ENCODE assay signal across 12 mouse cellular contexts in the genomic region with DNA sequence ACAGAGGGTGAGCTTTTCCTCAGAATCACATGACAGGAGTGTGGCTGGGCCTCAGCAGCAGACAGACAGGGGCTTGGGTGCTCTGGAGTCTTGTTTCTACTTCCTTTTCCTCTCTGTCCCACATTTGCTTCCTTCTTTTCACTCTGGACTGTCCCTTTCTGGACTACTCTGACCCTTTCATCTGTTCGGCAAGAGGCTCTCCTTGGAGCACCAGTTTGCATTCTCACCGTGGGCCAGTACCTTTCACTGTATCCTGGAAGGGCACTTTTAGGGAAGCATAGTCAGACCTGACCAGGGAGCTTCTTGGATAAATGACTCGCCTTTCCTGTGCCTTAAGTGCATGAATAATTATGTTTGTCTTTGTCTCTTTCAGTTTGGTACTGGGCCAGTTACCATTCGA.
DNase-seq lines count a peak whose midpoint lies in the region; ATAC-seq and TF ChIP-seq lines count a peak whose summit lies in the region.
"Had no signal": no experiment of that assay in that cellular context is flagged by ENCODE, and none has a peak within 500 bp of the region (broad histone marks: within the 10 kb centered on the region; RNA-seq: fewer than 3 reads in every experiment).

No protein-coding gene starts in this region.

- no peak for ATAC-seq in kidney, postnatal 0 days (replicated peaks; ENCODE audit: low FRiP score, low read depth)
- ATAC-seq in kidney, embryonic 14.5 days (ENCODE audit: low FRiP score, low TSS enrichment): no peak
- ATAC-seq: CD4-positive, CD25-positive, alpha-beta regulatory T cell, adult 4 months; liver, embryonic 12.5 days had no signal

- DNase-seq in heart, adult 11 months: peak; percentile 86
- DNase-seq in heart, adult 8-10 months (ENCODE audit: low spot score): no peak
- DNase-seq in kidney, postnatal 0 days (ENCODE audit: low spot score): peak; percentile 7
- peak; percentile 26 for DNase-seq in thymus, postnatal 25 days
- DNase-seq in thymus, adult 18-20 months: no peak
- peak; percentile 18 for DNase-seq in thymus, postnatal 4 days
- no peak for DNase-seq in urinary bladder, adult 2 months (ENCODE audit: low spot score)
- DNase-seq: cerebellum, postnatal 10 days had no signal

- H3K9me3 ChIP-seq in kidney, postnatal 0 days (replicated peaks; ENCODE audit: low read length): no peaks in the 10 kb centered on the region
- no peaks in the 10 kb centered on the region for H3K9me3 ChIP-seq in kidney, embryonic 14.5 days (ENCODE audit: control insufficient read depth, low read length)
- H3K9me3 ChIP-seq: liver, embryonic 12.5 days had no signal

- 42% methylated on average over 4 of the region's 4 CpGs for WGBS in kidney, postnatal 0 days
- WGBS in kidney, embryonic 14.5 days: 51% methylated on average over 4 of the region's 4 CpGs

- no peaks in the 10 kb centered on the region for H3K4me1 ChIP-seq in kidney, postnatal 0 days (replicated peaks; ENCODE audit: insufficient read depth, low read length)
- H3K4me1 ChIP-seq in kidney, embryonic 14.5 days (ENCODE audit: control insufficient read depth, insufficient read depth, low read length): no peaks in the 10 kb centered on the region
- H3K4me1 ChIP-seq: liver, embryonic 12.5 days had no signal

- no peak overlapping the region for H3K27ac ChIP-seq in kidney, postnatal 0 days
- H3K27ac ChIP-seq in kidney, embryonic 14.5 days (ENCODE audit: low read depth, low read length): no peak overlapping the region
- H3K27ac ChIP-seq: left cerebral cortex, adult 2 months; liver, embryonic 12.5 days had no signal

- no peak overlapping the region for H3K4me2 ChIP-seq in kidney, postnatal 0 days (ENCODE audit: low read length)
- no peak overlapping the region for H3K4me2 ChIP-seq in kidney, embryonic 14.5 days (replicated peaks; ENCODE audit: low read depth, low read length)
- H3K4me2 ChIP-seq: liver, embryonic 12.5 days had no signal

- H3K36me3 ChIP-seq in kidney, postnatal 0 days (ENCODE audit: insufficient read depth, low read length): no peaks in the 10 kb centered on the region
- H3K36me3 ChIP-seq in kidney, embryonic 14.5 days (ENCODE audit: control insufficient read depth, insufficient read depth, low read length): no peaks in the 10 kb centered on the region
- H3K36me3 ChIP-seq: liver, embryonic 12.5 days had no signal

- no peak overlapping the region for H3K4me3 ChIP-seq in kidney, postnatal 0 days (replicated peaks; ENCODE audit: low read depth, low read length)
- H3K4me3 ChIP-seq in kidney, embryonic 14.5 days (ENCODE audit: low read length): no peak overlapping the region
- H3K4me3 ChIP-seq: left cerebral cortex, adult 2 months; liver, embryonic 12.5 days had no signal

- H3K9ac ChIP-seq in kidney, postnatal 0 days (ENCODE audit: low read depth, low read length): no peak overlapping the region
- no peak overlapping the region for H3K9ac ChIP-seq in kidney, embryonic 14.5 days (ENCODE audit: low read depth, low read length)
- H3K9ac ChIP-seq: liver, embryonic 12.5 days had no signal

- TF ChIP-seq CTCF in kidney, postnatal 0 days (IDR thresholded peaks at IDR 0.05; ENCODE audit: low read depth): no peak

- H3K27me3 ChIP-seq in kidney, postnatal 0 days (ENCODE audit: insufficient read depth, low read length): no peaks in the 10 kb centered on the region
- H3K27me3 ChIP-seq in kidney, embryonic 14.5 days (ENCODE audit: control insufficient read depth, insufficient read depth, low read length): no peaks in the 10 kb centered on the region
- H3K27me3 ChIP-seq: liver, embryonic 12.5 days had no signal

Comparison
In these comparisons a context has a peak if more than half of its experiments do, and no peak if none do; other contexts are left out.
1. DNase-seq: peak in heart, adult 11 months (single experiment), kidney, postnatal 0 days (single experiment), thymus, postnatal 25 days (single experiment) and thymus, postnatal 4 days (single experiment); none in heart, adult 8-10 months (single experiment), thymus, adult 18-20 months (0 of 2) and urinary bladder, adult 2 months (single experiment).